Mouse (Mus musculus): ENCODE measurements around the gene Cenpl. TPM values are rescaled to one million over a fixed set of nuclear protein-coding genes. Genes with fewer than 3 reads are reported as not detected.

Cenpl gene
- total and polyA plus RNA-seq, 3 experiments, result 4.5 to 20.6 (median 9.0) TPM

DNA sequence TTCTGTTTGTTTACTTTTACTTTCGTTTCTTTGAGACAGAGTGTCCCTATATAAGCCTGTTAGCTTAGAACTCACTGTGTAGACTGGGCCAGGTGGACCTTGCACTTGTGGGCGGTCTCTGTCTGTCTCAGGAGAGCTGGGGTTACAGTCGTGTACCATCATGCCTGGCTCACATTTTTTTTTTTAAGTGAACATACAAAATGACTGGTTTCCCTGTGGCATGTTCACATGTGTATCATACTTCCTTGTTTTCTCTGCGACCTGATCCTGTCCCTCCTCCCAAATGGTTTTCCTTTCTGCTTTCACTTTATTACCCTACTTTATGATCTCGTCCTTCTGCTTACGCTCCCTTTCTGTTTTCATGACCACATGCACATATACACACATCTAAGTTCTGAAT lies 5.7 kb downstream of the Cenpl start:
- ATAC-seq (ENCODE audit: extremely low read depth, insufficient number of reproducible peaks, low FRiP score, poor library complexity, severe bottlenecking) (no peak), DNase-seq (ENCODE audit: low spot score) (no peak)
- H3K4me1 ChIP-seq (ENCODE audit: insufficient read depth, low read depth, low read length), result peaks cover 39% of the 10 kb centered on the region
- peak overlapping the region; percentile 39; the same call in 1 of the 2 replicates for H3K4me3 ChIP-seq (ENCODE audit: low read depth, low read length)
- no peaks in the 10 kb centered on the region for H3K27me3 ChIP-seq (ENCODE audit: insufficient read depth, low read length)
- H3K9me3 ChIP-seq (replicated peaks), result no peaks in the 10 kb centered on the region
- TF ChIP-seq CTCF (IDR thresholded peaks at IDR 0.05; ENCODE audit: low read depth, low read length), result no peak
- no peak for TF ChIP-seq GATA1 (IDR thresholded peaks at IDR 0.05; ENCODE audit: borderline replicate concordance, low read length)
- TF ChIP-seq TAL1 (conservative IDR thresholded peaks at IDR 0.05; ENCODE audit: low read depth, low read length), result no peak
- TF ChIP-seq POLR2AphosphoS5 (IDR thresholded peaks at IDR 0.05; ENCODE audit: insufficient replicate concordance, low read depth, low read length), result no peak
- no peak for TF ChIP-seq GATA2 (IDR thresholded peaks at IDR 0.05; ENCODE audit: borderline replicate concordance, low read depth, low read length)
- peaks cover 59% of the 10 kb centered on the region for H3K36me3 ChIP-seq (replicated peaks)

DNA sequence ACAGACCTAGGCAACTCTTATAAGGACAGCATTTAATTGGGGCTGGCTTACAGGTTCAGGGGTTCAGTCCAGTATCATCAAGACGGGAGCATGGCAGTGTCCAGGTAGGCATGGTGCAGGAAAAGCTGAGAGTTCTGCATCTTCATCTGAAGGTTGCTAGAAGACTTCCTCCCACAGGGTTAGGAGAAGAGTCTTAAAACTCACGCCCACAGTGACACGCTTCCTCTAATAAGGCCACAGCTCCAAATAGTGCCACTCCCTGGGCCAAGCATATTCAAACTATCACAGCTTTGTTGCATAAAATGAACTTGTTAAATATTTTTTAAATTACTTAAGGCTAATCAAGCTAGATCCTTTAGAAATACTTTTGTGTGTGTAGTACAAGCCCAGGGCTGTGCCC lies 6.7 kb downstream of the Cenpl start:
- ATAC-seq (ENCODE audit: extremely low read depth, insufficient number of reproducible peaks, low FRiP score, poor library complexity, severe bottlenecking), result no peak
- H3K27me3 ChIP-seq (ENCODE audit: insufficient read depth, low read length), result no peaks in the 10 kb centered on the region
- no peak for DNase-seq (ENCODE audit: low spot score)
- no peak for TF ChIP-seq CTCF (IDR thresholded peaks at IDR 0.05; ENCODE audit: low read depth, low read length)
- no peak for TF ChIP-seq POLR2AphosphoS5 (IDR thresholded peaks at IDR 0.05; ENCODE audit: insufficient replicate concordance, low read depth, low read length)
- TF ChIP-seq GATA1 (IDR thresholded peaks at IDR 0.05; ENCODE audit: borderline replicate concordance, low read length), result no peak
- TF ChIP-seq GATA2 (IDR thresholded peaks at IDR 0.05; ENCODE audit: borderline replicate concordance, low read depth, low read length), result no peak
- no peak for TF ChIP-seq TAL1 (conservative IDR thresholded peaks at IDR 0.05; ENCODE audit: low read depth, low read length)
- no peak overlapping the region for H3K4me3 ChIP-seq (ENCODE audit: low read depth, low read length)
- peaks cover 63% of the 10 kb centered on the region for H3K36me3 ChIP-seq (replicated peaks)
- H3K9me3 ChIP-seq (replicated peaks), result no peaks in the 10 kb centered on the region
- H3K4me1 ChIP-seq (ENCODE audit: insufficient read depth, low read depth, low read length), result peaks cover 31% of the 10 kb centered on the region

DNA sequence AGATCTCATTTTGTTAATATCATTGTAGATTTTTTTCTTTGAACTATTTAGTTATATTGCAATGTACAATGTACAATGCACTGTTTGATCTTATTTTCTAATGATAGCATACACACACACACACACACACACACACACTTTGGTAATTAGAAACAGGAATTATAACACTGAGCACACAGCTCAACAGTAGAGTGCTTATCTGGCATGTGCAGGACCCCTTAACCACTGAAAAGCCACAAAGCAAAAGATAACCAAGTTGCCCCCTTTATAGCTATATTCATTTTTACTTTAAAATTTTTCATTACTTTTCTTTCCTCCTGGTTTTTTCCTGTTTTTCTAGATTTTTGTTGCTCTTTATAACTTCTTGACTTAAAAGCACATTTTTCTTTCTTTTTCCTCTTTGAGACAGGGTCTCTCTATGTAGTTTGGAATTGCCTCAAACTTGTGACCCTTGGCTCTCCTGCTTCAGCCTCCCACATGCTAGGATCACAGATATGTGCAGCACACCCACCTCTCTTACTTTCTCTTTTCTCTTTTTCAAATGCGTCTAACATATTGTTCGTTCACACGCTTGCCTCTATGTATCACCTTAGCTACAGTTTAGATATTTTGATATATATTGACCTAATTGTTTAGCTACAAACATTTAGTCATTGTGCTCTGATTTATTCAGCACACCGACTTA lies 29.4 kb downstream of the Cenpl start:
- no peak overlapping the region; the same call in 1 of the 2 replicates for H3K4me3 ChIP-seq (ENCODE audit: low read depth, low read length)
- H3K4me1 ChIP-seq (ENCODE audit: insufficient read depth, low read depth, low read length), result peaks cover 21% of the 10 kb centered on the region
- H3K9me3 ChIP-seq (replicated peaks), result no peaks in the 10 kb centered on the region
- TF ChIP-seq POLR2AphosphoS5 (IDR thresholded peaks at IDR 0.05; ENCODE audit: insufficient replicate concordance, low read depth, low read length), result no peak
- peak; percentile 59 for TF ChIP-seq TAL1 (conservative IDR thresholded peaks at IDR 0.05; ENCODE audit: low read depth, low read length)
- H3K36me3 ChIP-seq (replicated peaks), result peaks cover 50% of the 10 kb centered on the region
- ATAC-seq (ENCODE audit: extremely low read depth, insufficient number of reproducible peaks, low FRiP score, poor library complexity, severe bottlenecking) (no peak), DNase-seq (ENCODE audit: low spot score) (peak; percentile 5)
- no peaks in the 10 kb centered on the region for H3K27me3 ChIP-seq (ENCODE audit: insufficient read depth, low read length)

DNA sequence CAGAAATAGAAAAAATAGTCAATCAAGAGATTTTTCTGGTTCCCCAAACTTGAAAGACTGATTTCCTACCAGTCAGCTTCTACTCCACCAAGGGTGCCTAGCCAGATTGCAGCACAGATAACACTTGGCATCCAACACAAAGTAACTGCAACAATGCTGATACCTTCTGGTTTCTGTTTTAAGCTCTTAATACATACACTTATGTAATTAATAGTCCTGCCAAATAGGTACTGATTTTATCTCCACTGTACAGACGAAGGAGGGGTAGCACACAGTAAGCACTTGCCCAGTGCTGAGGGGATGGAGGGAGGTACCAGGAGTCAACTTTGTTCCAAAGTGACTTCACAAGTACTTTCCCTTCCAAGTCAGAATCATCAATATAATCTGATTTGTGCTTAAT lies 33.3 kb downstream of the Cenpl start:
- Histone ChIP-seq H3K4me3 (ENCODE audit: low read depth, low read length) (no peak overlapping the region), H3K4me1 (ENCODE audit: insufficient read depth, low read depth, low read length) (peaks cover 20% of the 10 kb centered on the region), H3K36me3 (replicated peaks) (peaks cover 42% of the 10 kb centered on the region), H3K9me3 (replicated peaks) (no peaks in the 10 kb centered on the region), H3K27me3 (ENCODE audit: insufficient read depth, low read length) (no peaks in the 10 kb centered on the region)
- TF ChIP-seq GATA2 (IDR thresholded peaks at IDR 0.05; ENCODE audit: borderline replicate concordance, low read depth, low read length) (no peak), POLR2AphosphoS5 (IDR thresholded peaks at IDR 0.05; ENCODE audit: insufficient replicate concordance, low read depth, low read length) (no peak), TAL1 (conservative IDR thresholded peaks at IDR 0.05; ENCODE audit: low read depth, low read length) (no peak), GATA1 (IDR thresholded peaks at IDR 0.05; ENCODE audit: borderline replicate concordance, low read length) (no peak), CTCF (IDR thresholded peaks at IDR 0.05; ENCODE audit: low read depth, low read length) (no peak)
- DNase-seq (ENCODE audit: low spot score) (no peak), ATAC-seq (ENCODE audit: extremely low read depth, insufficient number of reproducible peaks, low FRiP score, poor library complexity, severe bottlenecking) (no peak)

DNA sequence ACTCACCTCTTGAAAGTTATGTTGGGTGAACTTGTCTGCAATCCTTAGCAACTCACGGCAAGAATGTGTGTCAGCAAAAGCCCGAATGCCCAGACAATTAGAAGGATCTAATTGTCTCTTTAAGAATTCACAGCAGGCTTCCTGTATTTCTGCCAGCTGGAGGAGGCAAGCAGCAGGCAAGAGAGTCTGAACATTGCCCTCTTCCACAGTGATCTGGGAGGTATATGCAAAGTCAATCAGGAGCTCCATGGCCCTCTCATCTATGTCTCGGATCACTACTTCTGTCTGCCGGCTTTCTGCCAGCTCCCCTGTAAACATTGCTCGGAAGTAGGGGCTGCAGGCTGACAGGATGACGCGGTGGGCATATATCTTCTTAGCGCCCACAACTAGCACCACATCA lies 38.7 kb downstream of the Cenpl start:
- no peak for TF ChIP-seq GATA1 (IDR thresholded peaks at IDR 0.05; ENCODE audit: borderline replicate concordance, low read length)
- no peak for TF ChIP-seq CTCF (IDR thresholded peaks at IDR 0.05; ENCODE audit: low read depth, low read length)
- no peak for TF ChIP-seq POLR2AphosphoS5 (IDR thresholded peaks at IDR 0.05; ENCODE audit: insufficient replicate concordance, low read depth, low read length)
- no peak for TF ChIP-seq GATA2 (IDR thresholded peaks at IDR 0.05; ENCODE audit: borderline replicate concordance, low read depth, low read length)
- no peak for TF ChIP-seq TAL1 (conservative IDR thresholded peaks at IDR 0.05; ENCODE audit: low read depth, low read length)
- DNase-seq (ENCODE audit: low spot score), result no peak
- Histone ChIP-seq H3K27me3 (ENCODE audit: insufficient read depth, low read length) (no peaks in the 10 kb centered on the region), H3K9me3 (replicated peaks) (no peaks in the 10 kb centered on the region), H3K36me3 (replicated peaks) (peaks cover 44% of the 10 kb centered on the region), H3K4me1 (ENCODE audit: insufficient read depth, low read depth, low read length) (no peaks in the 10 kb centered on the region), H3K4me3 (ENCODE audit: low read depth, low read length) (no peak overlapping the region)
- no peak for ATAC-seq (ENCODE audit: extremely low read depth, insufficient number of reproducible peaks, low FRiP score, poor library complexity, severe bottlenecking)

DNA sequence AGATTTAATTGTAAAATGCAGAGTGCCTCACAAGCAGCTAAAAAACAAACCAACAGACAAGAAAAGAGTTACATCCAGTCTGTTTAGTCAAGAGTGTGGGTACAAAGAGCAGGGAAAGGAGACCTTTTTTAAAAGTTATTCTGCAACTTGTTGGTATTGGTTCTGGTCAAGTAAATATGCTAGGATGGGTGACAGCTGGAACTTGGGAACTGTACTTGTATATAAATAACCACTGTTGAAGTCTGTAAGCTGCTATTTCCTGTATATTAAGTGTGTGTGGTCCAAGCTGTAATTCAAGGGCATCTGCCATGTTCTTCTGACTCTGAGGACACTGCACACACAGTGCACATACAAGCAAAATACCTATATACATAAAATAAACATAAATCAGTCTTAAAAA lies 44.1 kb downstream of the Cenpl start:
- TF ChIP-seq CTCF (IDR thresholded peaks at IDR 0.05; ENCODE audit: low read depth, low read length), result no peak
- TF ChIP-seq GATA2 (IDR thresholded peaks at IDR 0.05; ENCODE audit: borderline replicate concordance, low read depth, low read length), result no peak

More for the DNA sequence above, 44.1 kb downstream of the Cenpl start:
- Histone ChIP-seq H3K9me3 (replicated peaks) (no peaks in the 10 kb centered on the region), H3K4me1 (ENCODE audit: insufficient read depth, low read depth, low read length) (no peaks in the 10 kb centered on the region), H3K36me3 (replicated peaks) (peaks cover 22% of the 10 kb centered on the region), H3K27me3 (ENCODE audit: insufficient read depth, low read length) (no peaks in the 10 kb centered on the region), H3K4me3 (ENCODE audit: low read depth, low read length) (no peak overlapping the region)
- DNase-seq (ENCODE audit: low spot score) (no peak), ATAC-seq (ENCODE audit: extremely low read depth, insufficient number of reproducible peaks, low FRiP score, poor library complexity, severe bottlenecking) (no peak)
